Mouse (Mus musculus): ENCODE data around the gene Panx3.

Panx3 gene

DNA sequence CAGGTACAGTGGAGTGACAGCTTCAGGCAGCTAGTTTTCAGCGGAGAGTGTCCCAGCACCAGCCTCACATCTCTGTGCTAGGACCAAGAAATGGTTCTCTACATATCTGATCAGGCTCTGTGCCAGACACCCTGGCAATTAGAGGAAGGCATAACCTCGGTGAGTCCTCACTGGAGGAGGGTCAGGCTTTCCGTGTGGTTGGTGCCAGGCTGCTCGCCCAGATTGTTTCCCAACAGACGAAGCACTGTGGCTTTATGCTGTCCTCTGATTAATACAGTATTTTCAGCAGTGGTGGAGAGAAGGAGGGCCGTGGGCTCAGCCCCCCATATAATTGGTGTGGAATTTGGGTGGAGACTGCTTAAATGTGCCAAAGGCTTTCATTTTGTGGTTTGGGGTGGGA is at the start of gene Panx3:
TSS of gene Panx3 (minus strand) at position 121 of the 400 bp plus-strand sequence.
- no peak for DNase-seq

DNA sequence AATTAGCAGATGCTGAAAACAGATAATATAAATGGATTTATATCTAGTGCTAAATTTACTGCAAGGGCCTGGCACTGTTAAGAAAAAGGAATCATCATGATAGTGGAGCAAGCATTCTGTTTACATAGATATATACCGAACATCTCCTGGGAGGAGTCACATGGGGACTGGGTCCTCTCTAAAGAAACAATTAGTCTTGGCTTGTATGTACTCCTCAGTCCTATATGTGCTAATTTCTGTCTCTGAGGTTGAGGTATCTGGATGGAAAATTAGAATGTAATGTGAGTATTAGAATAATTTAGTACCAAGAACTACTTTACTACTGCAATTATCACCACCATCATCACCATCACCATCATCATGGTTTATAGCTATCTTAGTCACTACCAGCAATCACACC is 47.1 kb upstream of the Panx3 start, which contains the start of gene Olfr160:
TSS of gene Olfr160 (minus strand) at position 101 of the 400 bp plus-strand sequence.
- DNase-seq = no peak

DNA sequence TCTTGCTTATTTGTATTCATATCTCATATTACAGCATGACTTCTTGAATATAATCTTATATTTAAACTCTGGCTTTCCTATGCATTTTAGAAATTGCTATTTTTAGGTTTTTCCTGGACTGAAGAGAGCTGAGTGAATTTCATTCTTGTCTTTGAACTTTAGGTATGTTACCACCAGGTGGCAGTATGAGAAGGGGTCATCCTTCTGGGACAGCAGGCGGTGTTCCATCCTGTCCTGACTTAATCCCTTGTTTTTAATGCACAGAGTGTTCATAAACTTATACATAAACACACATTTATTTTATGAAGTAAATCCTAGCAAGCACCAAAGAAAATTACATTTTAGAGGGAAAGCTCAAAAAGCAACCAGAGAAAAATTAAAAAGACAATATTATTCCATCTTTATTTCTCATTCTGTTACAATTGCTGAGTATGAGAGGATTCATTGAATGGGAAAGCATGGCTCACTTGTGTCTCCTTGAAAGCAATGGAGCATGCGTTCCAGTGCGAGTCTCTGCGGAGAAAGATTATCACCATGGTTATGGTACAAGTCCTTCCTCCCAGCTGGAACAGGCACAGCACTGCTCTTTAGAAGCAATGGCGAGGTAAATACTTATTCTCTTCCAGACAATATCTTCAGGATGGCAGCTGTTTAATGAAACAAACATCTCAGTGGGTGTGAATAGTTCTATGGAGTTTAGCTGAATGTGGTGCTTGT is 21.1 kb upstream of the Panx3 start:
- DNase-seq = peak in 1 of 2 experiments; percentile 20

DNA sequence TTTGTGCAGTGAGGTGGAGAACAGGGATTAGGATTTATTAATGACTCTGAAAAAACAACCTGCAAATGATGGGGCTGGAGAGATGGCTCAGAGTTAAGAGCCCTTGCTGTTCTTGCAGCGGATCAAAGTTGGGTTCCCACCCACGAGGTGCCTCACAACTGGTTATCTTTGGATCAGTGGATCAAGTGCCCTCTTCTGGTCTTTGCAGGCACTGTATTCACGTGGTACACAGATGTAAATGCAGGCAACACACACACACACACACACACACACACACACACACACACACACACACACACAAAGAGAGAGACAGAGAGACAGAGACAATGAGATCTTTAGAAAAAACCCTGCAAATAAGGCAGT is 18.9 kb upstream of the Panx3 start:
- no peak for DNase-seq

DNA sequence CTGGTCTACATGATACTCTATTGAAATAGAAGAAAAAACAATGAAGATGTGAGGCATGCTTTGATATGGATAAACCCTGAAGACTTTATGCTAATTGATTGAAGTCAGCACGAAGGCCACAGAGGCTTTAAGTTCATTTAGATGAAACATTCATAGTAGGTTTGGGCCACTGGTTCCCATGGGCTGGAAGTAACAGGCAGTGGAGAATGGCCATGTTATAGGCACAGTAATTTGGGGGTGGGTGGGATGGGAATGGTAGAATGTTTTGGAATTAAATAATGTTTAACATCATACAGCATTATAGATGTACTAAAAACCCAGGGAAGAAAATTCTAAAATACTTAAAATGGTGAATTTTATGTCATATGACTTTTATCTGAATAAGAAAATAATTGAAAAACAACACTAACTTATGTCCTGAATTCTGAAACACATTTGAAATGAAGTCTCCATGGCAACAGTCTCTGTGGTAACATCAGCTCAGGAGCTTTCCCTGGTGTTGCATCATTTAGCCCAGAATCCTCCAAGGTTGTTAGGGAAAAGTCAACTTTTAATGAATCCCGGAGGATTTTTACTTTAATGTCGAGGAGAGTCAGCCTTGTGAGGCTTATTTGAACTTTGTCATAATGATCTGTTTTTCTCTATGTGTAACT is 18.4 kb upstream of the Panx3 start:
- no peak for DNase-seq

DNA sequence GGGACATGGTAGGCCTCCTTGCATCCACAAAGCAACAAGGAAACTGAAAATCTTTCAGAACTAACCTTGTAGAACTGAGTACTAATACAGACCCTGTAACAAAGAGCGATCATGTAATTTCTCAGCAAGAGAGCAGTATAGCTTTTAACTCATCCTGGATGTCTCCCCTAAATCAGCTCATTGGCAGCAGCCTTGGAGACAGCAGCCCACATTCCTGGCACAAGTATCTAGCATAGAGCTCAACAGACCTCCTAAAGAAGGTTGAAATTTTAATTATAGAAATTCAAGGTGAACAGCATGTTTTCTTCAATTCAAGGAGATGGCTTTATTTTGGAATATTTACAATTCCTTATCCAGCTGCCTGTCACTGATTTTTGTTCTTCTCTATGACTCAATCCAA is 12.1 kb upstream of the Panx3 start:
- DNase-seq = no peak

DNA sequence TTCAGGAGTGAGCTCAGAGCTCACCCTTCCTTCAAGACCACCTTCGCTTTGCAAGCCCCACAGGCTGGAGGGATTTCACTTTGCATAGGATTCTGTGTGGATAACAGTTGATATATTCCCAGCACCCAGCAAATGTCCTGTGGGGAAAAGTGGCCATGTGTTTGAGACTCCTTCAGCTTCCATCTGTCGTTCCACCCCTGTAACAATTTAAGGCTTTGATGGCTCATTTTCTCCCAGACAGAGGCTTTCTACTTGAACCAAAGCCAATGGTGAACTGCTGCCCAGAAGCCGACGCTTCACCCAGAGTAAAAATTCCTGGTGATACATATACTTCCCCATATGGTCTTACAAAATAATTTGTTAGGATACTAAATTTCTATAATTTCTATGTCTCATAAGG is 6.3 kb upstream of the Panx3 start:
- no peak for DNase-seq

DNA sequence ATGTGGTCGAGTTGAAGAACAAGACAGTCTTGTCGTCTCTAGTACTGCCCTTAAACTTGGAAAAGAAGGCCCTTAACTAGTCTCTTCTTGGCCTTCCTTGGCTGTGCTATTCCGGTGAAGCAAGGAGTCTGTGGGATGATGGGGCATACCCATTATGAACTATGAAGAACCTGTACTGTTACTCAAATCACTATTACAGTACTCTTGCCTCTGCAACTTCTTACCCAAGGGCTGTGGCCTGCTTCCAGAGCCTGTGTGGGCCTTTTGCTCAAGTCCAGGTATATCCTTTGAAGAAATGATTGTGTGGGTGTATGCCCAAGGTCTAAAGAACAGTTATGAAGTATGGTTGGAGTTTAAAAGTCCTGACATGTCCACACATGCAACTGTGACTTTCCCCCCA is 1.2 kb upstream of the Panx3 start:
- DNase-seq = no peak

DNA sequence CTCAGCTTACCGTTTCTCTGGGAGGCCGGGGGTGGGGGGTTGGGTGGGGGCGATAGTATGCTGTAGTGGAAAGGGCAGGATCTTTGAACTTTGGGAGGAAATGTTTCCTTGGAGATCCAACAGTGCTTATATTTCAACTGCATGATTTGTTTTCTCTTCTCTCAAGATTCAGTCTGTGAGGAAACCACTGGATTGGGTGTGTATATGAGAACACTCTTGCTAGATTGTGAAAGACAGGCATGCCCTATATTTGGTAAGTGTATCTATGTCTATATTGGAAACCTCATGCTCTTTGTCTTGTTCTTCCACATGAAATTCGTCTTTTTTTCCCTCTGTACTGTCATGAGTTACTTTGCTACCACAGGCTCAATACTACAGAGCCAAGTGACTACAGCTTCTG is 643 bp upstream of the Panx3 start:
- DNase-seq = no peak

DNA sequence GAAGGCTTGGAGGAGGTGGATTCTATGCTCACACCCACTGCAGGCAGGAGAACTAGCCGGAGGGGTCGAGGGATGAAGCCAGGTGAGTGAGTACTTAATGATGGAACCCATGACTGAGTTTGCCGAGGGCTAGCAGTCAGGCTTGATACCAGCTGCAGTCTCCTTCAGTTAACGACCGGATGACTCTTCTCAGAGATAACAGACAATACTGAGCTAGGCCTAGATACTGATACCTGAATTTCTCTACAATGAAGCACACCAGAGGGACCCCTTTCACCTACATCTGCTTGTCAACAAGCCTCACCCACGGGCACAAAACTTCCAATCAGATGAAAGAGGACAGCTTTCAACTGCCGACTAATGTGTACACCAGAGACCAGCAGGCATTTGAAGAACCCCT is 3.0 kb downstream of the Panx3 start:
- no peak for DNase-seq

DNA sequence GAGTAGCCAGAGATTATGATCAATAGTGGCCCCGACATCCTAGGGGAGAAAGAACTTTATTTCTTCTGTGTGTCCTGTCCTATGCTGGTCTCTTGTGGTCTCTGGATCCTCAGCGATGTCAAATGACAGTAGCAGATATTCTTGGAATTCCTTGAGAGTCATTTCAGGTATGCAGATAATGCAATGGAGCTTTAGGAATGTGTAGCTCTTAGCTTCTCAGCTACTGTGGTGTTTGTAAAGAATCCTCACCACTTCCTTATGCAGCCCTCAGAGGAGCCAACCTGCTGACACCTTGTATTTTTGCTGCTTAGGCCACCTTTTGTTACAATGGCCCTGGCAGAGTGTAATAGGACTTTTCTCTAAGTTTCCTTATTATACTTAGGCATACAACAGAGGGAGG is 4.4 kb downstream of the Panx3 start:
- no peak for DNase-seq

DNA sequence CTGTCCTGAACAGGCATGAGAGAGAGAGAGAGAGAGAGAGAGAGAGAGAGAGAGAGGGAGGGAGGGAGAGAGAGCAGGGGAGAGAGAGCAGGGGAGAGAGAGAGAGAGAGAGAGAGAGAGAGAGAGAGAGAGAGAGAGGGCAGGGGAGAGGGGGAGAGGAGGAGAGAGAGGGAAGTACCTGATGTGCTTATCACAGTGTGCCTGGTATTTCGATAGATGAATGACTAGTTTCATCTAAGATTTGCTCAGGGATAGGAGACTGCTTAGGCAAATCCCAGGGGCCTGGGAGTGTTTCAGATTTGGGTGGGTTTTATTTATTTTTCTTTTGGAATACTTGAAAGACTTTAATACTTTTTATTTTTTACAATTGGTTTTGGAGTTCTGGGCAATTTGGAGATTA is 5.8 kb downstream of the Panx3 start:
- no peak for DNase-seq

DNA sequence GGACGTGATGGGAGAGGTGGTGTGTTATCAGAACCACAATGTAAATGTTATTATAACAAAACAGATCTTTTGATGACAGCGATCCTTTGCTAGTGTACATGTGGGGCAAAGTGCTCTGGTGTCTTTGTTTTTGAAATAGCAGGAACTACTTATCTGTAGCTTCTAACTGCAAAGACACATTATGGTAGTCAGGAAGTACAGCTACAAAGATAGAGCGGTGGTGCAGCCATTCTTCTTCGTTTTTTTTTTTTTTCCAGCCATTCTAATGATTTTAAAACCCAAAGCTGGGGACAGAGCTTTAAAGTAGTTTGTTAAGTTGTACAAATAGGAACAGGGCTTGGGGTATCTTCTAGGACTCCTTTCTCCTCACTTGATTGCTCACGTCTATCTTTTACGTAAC is 9.6 kb downstream of the Panx3 start:
- no peak for DNase-seq

DNA sequence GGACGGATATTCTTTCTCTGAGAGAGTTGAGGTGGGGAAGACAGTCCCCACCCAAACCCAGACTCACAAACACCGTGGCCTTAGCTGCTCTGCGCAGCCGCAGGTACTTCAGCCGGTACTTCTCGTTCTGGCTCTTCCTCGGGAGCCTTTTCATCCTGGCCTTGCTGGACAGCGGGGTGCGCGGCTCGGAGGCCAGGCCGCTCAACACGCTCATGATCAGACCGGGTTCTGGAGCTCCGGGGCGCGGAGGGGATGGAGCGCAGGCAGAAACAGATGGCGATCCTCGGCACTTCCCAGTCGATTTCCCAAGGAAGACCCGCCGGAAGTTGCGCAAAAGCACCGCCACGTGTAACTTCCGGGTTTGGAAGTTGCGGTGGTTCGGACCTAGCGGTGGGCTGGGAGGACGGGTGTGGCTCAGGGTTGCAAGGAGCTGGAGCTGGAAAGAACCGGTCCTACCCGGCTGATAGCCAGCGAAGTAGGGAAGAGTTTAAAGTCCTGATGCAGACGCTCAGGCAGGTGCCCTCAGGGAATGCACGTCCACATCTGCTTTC is 12.0 kb downstream of the Panx3 start, which contains the start of gene Tbrg1:
TSS of gene Tbrg1 (minus strand) at position 382 of the 551 bp plus-strand sequence.
- peak; percentile 89 to 94 for DNase-seq

DNA sequence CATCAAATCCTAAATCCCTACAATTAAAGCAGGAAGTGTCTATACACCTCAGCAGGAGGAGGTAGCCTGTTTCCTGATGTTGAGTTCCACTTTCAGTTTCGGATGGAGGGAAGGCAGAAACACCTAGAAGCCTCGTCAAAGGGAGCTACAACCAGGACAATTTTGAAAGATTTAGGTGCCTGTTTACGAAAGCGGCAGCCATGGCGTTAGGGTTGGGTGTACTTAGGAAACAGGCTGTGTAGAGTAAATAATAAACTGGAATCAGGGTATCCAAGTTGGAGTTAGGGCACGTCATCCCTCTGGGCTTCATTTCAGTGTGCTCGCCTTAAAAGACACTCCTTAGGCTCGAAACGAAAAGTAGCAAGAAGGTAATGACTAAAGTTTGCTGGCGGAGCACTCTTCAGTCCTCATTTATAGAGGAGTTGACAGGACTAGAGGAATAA is 12.6 kb downstream of the Panx3 start:
- peak in 1 of 2 experiments; percentile 6 for DNase-seq

DNA sequence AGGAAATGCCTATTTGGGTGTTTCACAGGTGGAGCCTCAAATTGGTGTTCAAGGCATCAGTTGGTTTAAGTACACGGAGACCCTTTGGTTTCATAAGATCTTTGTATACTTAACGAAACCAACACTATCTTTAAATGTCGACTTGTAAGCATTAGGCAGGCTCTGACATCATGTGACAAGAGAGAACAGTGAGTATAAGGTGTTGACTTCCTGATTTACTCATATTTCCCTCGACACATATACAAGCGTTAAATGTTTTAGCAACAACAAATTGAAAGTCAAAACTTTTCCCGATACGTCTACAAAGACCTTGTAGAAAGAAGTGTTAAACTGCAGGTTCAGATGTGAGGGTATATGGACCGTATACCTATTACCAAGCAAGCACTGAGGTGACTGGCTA is 13.1 kb downstream of the Panx3 start:
- no peak for DNase-seq

DNA sequence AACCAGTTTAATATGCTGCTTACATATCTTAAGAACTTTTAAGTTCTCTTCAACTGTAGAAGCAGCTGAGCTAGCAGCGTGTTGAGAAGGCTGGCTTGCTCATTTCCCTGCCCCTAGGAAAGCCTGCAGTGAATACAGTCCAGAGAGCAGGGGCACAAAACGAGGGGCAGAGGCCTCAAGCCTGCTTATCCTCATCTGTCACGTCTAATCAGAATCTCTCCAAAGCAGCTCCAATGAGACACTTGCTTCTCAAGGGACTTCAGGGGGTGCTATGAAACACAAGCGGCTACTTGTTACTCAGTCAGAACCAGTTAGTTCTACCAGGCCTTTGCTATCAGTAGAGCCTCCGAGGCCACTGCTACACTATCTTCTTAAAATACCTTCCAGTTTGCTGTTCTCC is 15.2 kb downstream of the Panx3 start:
- no peak for DNase-seq

DNA sequence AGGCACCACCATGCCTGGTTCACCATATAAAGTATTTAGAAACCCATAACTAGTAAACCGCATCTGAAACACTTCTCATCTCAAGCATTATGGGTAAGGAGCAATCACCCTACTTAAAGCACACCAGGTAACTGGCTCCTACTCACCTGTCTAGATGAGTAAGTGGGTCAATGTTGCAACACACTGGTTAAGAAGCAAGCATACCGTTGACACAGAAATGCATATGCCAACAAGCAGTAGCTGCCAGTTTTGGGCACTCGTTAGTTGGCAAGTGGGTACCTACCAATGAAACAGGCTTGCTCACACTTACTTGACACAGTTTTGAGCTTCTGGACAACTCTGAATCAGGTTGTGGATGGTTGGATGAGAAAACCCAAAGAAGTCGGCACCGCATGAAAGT is 18.4 kb downstream of the Panx3 start:
- no peak for DNase-seq

DNA sequence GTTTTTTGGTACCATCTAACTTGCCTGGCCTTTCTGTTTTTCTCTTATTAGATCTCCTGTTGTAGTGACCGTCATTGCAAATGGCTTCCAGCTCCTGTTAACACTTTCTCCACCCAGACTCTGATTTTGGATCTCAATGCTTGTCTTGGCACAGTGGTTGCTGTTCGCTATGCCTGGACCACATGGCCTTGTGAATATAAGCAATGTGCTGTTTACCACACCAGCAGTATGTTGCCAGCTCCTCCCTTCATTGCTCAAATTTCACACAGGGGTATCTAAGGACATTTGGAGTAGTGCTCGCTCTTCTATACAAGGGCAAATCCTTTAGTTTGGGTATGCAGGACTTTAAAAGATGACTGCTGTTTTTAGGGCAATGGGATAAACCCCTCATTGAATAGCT is 22.8 kb downstream of the Panx3 start:
- no peak for DNase-seq

DNA sequence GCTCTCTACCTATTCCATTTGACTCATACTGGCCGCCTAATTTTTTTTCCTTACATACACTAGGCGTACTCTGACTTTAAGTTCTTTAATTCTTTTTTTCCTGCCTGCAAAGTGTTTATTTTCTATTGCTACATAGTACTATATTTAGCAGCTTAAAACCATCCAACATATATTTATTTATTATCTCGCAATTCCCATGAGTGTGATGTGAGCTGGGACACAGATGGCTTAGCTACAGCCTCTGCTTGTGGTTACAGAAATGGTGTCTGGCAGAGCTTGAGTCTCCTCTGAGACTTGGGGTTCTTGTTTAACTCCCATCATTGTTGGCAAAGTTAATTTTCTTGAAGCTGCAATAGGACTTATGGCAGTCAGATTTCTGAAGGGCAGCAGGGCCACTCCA is 30.3 kb downstream of the Panx3 start:
- DNase-seq = no peak

DNA sequence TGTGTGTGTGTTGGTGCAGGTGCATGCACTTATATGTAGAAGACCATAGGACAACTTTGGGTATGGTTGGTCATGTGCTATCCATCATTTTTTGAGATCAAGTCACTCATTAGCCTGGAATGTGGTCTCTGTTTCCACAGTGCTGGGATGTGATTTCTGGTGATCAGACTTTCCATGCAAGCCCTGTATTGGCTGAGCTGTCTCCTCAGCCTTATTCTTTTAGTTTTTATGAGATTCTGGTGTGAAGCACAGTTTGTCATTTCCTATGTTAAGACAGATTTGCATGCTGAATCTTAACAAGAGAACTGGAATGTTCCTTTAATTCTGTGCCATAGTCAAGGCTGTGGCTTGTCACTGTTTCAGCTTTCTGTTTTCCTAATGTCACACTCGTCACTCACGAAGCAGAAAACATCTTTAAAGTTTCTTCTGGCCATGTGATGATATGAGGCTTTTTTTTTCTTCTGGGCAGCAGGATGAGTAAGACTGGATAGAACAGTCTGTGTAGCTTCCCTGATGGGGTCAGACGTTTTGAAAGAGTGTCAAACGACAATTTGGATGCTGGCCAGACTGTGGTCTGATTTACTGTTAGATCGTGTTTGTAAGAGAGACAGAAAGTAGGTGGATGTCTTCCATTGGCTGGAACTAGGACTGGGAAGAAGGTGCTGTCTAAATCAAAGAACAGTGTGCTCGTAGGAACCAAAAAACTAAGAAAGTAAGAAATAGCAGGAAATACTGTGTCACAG is 32.1 kb downstream of the Panx3 start:
- DNase-seq = no peak

DNA sequence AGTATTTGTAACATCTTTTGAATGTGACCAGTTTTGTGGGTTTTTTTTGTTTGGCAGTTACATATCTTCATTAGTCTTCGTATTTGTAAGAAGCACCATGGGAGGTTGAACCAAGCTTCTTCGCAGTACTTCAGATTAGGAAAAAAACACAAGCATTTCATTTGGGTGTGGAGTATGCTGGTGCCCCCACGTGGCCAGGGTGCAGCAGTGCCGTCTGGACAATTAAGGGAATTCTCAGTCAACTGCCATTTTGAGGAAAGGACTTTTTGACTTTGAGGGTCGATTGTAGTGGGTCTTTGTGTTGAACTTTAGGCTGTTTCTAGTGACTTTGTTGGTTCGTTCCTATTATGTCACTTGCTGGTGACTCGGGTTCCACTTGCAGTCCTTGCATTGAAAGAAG is 32.7 kb downstream of the Panx3 start:
- DNase-seq = peak in 1 of 2 experiments; percentile 55

DNA sequence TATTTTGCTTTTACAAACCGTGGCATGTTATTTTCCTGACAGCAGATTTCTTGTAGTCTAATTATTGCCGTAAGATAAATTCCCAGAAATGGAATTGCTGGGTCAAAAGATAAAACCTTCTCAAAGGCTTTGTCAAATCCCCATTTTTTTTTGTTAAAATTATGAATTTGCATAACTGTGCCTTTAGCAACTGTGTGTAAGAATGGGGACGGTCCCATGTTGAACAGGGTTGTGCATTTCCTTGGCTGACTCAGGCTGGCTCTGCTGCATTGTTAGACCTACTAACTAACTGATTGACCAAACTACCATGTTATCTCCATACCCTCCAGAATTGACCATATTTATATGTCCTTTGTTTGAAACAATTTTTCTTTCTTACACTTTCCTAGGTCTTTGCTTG is 34.8 kb downstream of the Panx3 start:
- no peak for DNase-seq

DNA sequence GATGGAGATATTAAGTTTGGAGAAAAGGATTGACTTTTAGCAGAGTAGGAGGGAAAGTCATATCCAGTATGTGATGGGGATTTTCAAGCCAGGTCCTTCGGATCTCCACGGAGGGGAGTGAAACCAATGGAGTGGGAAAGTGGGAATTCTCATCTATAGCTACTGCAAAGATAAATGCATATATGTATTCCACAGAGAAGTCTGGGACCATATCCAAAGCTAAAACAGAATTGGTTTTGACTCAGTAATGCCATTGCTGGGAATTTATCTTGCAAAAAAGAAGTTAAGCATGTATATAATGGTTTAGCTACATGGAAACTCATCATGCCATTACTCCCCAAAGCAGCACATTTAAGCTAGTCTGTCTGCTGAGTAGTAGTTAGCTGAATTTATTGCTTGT is 36.7 kb downstream of the Panx3 start:
- DNase-seq = no peak
